Mouse (Mus musculus): ENCODE measurements at regions not wholly inside any gene's neighbourhood (a gene's known extent, or its start where the extent isn't known, plus 50 kb on each side); places are given as distances from the start of the nearest gene placed in this dataset.

GRCm38 (mm10) chr5:106191141-106191540 lies 266.8 kb downstream of the Barhl2 start:
- DNase-seq (ENCODE audit: low spot score in 2 of 2), result no peak

- DNase-seq (ENCODE audit: low spot score in 2 of 2), result no peak
These were observed 276.2 kb downstream of the Barhl2 start for GRCm38 (mm10) chr5:106181726-106182125.

GRCm38 (mm10) chr5:106172162-106172561 lies 285.8 kb downstream of the Barhl2 start:
- no peak for DNase-seq (ENCODE audit: low spot score in 2 of 2)

DNA sequence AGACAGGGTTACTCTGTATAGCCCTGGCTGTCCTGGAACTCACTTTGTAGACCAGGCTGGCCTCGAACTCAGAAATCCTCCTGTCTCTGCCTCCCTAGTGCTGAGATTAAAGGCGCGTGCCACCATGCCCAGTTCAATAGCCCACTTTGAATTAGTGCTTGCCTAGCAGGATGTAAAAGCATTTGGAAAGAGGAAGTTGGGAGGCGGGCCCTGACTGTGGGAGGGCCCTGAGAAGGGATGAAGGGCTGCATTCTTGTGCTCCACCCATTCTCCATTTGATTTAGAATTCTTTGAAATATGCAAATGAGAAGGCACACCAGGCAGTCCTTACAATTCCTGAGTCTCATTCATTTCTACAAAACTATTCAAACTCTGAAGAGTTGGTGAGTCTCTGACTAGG lies 287.6 kb downstream of the Barhl2 start:
- no peak for DNase-seq (ENCODE audit: low spot score in 2 of 2)

DNA sequence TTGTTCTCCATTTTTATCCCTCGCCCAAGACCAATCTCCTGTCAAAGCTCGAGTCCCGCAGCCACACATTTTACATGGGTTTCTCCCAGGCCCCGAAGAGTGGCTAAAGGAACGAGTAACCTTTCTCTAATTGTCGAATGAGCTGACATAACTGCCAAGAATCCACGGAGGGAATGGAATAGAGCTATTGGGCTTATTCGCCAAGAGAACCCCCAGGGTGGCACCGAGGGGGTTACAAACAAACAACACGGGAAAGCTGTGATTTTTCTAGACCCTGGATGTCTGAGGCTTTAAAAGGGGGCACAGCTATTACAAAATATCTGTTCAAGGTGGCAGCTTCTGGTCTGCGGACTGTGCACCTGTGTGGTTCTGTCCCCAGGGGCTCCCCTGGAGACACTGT lies 290.4 kb downstream of the Barhl2 start:
- no peak for DNase-seq (ENCODE audit: low spot score in 2 of 2)

- DNase-seq (ENCODE audit: low spot score in 2 of 2), result no peak
These were observed 289.9 kb downstream of the Zfp326 start for GRCm38 (mm10) chr5:106166266-106166665.

DNA sequence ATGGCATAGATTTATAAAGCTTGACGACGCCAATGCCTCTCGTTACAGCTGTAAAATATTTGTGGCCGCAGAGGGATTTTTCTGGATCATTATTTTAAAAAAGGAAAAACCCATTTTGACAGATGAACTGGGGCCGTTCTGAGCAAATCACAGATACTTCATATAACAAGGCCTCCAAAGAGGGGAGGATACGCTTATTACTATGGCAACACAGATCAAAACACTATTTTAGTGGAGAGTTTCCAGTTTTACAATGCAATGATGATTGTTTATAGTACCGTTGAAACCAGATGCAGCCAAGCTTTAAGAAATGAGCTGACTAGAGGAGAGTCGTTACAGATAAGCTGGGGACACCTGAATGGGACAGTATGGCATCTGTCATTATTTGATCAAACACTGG lies 287.8 kb downstream of the Zfp326 start:
- DNase-seq (ENCODE audit: low spot score in 2 of 2), result no peak

- DNase-seq (ENCODE audit: low spot score in 2 of 2), result no peak
These were observed 286.8 kb downstream of the Zfp326 start for GRCm38 (mm10) chr5:106162981-106163653.

DNA sequence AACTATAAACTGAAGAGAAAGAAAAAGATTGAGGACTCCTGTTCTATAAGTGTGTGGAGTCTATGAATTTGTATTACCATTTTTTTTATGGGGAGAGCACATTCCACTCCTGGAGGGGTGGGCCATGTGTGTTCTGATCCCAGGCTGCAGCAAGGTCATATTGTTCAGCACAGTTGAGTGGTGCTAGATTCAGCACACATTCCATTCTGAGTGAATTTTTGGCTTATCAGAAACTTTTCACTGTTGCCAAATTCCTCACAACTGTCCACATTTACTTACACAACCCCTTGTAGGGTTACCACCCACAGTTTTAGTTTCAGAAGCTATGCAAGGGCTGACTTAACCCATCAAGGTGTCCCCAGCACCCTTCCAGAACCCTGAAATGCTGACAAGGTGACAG lies 262.7 kb downstream of the Zfp326 start:
- DNase-seq (ENCODE audit: low spot score in 2 of 2), result no peak

DNA sequence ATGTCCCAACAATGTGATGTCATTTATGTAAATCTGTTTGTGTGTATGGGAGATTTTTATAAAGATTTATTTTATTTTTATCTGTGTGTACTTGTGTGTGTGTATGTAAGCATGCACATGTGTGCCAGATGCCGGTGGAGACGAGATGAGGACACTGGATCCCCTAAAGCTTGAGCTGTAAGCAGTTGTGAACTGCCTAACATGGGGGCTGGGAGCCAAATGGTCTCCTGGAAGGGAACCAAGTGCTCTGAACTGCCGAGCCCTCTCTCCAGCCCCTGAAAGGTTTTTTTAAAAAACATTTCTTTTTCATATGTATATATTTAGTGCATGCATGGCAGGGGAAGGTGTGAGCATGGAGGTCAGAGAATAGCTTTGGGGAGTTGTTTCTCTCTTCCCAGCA lies 246.6 kb downstream of the Zfp326 start:
- DNase-seq (ENCODE audit: low spot score in 2 of 2), result no peak

GRCm38 (mm10) chr5:106119584-106119983 lies 243.2 kb downstream of the Zfp326 start:
- DNase-seq (ENCODE audit: low spot score in 2 of 2), result no peak

GRCm38 (mm10) chr5:106113186-106113585 lies 236.8 kb downstream of the Zfp326 start:
- DNase-seq (ENCODE audit: low spot score in 2 of 2), result no peak

- DNase-seq (ENCODE audit: low spot score in 2 of 2), result no peak
These were observed 232.2 kb downstream of the Zfp326 start for GRCm38 (mm10) chr5:106108474-106108971.

GRCm38 (mm10) chr5:106102255-106102654 lies 225.9 kb downstream of the Zfp326 start:
- no peak for DNase-seq (ENCODE audit: low spot score in 2 of 2)

- DNase-seq (ENCODE audit: low spot score in 2 of 2), result no peak
These were observed 222.5 kb downstream of the Zfp326 start for GRCm38 (mm10) chr5:106098887-106099286.

GRCm38 (mm10) chr5:106089332-106089731 lies 213.0 kb downstream of the Zfp326 start:
- no peak for DNase-seq (ENCODE audit: low spot score in 2 of 2)

GRCm38 (mm10) chr5:106088478-106089185 lies 212.3 kb downstream of the Zfp326 start:
- DNase-seq (ENCODE audit: low spot score in 2 of 2), result no peak

GRCm38 (mm10) chr5:106083786-106084185 lies 207.4 kb downstream of the Zfp326 start:
- DNase-seq (ENCODE audit: low spot score in 2 of 2), result no peak

DNA sequence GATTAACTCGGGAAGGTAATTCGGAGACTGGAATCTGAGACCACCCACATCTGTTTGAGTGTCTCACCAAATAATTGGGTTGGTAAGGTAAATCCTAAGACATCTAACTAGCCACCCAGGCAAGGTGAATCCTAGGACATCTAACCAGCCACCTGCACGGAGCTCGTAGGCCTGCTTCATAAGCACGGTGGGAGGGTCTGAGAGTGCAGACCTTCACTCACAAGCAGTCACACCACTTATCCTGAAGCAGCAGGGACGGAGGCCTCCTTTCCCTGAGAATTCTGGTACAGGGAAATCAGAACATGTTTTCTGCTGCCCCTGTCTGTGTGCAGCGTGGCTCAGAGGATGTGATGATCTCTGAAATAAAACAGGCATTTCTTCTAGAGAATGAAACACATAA lies 206.5 kb downstream of the Zfp326 start:
- no peak for DNase-seq (ENCODE audit: low spot score in 2 of 2)

DNA sequence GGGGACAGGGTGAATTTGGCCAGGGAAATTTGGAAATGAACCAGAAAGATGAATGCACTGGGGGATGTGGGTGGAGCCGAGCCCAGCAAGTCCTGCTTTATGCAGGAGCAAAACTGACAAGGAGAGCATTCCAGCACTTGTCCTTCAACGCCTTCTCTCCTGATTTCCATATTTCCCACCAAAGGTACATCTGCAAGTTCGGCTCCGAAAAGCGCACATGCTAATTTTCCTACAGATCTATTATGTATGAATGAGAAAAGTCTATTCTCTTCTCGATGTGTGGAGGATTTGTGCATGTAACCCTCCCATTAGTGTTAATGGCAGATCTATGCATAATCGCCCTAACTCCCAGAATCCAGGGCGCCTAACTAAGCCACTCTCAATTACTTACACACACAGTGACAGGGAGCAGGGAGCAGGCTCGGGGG lies 190.8 kb downstream of the Zfp326 start:
- no peak for DNase-seq (ENCODE audit: low spot score in 2 of 2)

DNA sequence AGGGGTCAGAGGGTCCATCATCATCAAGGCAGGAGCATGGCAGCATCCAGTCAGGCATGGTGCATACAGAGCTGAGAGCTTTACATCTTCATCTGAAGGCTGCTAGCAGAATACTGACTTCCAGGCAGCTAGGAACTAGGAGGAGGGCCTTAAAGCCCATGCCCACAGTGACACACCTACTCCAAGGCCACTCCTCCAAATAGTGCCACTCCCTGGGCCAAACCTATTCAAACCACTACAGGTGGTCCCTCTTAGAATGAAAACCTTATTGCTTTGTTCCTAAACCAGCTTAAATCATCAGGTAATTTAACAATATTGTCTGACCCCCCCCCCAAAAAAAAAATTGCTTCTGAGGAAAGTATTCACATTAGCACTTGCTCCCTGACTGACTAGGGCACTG lies 190.3 kb downstream of the Zfp326 start:
- no peak for DNase-seq (ENCODE audit: low spot score in 2 of 2)

DNA sequence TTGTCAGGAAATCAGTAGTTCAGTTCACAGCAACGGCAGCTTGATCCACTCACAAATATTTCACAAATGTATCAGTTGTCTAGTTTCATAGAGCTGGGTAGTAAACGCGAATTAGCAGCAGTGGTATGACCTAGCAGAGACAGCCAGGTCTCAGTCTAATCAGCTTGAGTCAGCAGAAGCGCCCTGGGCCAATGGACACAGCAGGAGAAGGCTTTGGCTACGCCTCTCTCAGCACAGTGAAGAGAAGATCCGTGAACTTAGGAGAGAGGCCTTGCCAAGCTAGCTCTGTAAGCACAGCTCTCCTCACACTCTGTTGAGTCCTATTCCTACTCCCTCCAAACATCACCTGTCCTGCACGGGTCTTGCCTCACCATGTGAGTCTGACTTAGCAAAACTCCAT lies 188.0 kb downstream of the Zfp326 start:
- DNase-seq (ENCODE audit: low spot score in 2 of 2), result no peak

DNA sequence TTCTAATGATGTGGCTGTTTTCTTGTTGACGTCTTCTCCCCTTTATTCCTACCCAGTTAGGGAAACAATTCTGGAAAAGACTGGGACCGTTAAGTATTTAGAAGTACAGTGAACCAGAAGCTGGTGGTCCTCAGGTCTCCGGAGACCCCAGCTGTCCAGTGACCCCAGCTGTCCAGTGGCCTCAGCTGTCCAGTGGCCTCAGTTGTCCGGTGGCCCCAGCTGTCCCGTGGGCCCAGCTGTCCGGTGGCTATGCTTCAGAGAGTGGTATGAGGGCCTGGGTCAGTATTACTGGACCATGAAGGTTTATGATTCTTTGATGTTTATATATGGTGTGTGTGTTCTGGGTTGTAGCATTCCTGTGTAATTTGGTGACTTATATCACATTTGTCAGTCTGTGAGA lies 186.6 kb downstream of the Zfp326 start:
- DNase-seq (ENCODE audit: low spot score in 2 of 2), result no peak
